Mouse (Mus musculus) fat pad, adult 2 months (tissue): ENCODE measurements around the gene Pik3c2b.

Experiments used
- DNase-seq: peaks from one replicate; pipeline ENCODE4 v3.0.0-alpha.2; 2011; ENCODE audit warnings: low read depth, low spot score; ENCODE audit errors: extremely low read depth

The Pik3c2b gene

GRCm38 (mm10) chr1:133071666-133072381 is 26.4 kb downstream of the Pik3c2b start:
- DNase-seq: no peak

GRCm38 (mm10) chr1:133073327-133073856 is 27.9 kb downstream of the Pik3c2b start:
- no peak for DNase-seq

- DNase-seq: no peak
Measured at GRCm38 (mm10) chr1:133074541-133074940, 29.1 kb downstream of the Pik3c2b start.

GRCm38 (mm10) chr1:133075651-133076400 is 30.4 kb downstream of the Pik3c2b start:
- DNase-seq: no peak

- DNase-seq: no peak
Measured at GRCm38 (mm10) chr1:133076681-133077514, 31.4 kb downstream of the Pik3c2b start.

GRCm38 (mm10) chr1:133077606-133078337 is 32.3 kb downstream of the Pik3c2b start:
- no peak for DNase-seq

- no peak for DNase-seq
Measured at GRCm38 (mm10) chr1:133078338-133078727, 32.9 kb downstream of the Pik3c2b start.

GRCm38 (mm10) chr1:133079509-133079908 is 34.0 kb downstream of the Pik3c2b start:
- no peak for DNase-seq

GRCm38 (mm10) chr1:133080079-133080561 is 34.7 kb downstream of the Pik3c2b start:
- DNase-seq: no peak

- no peak for DNase-seq
Measured at GRCm38 (mm10) chr1:133080717-133081116, 35.2 kb downstream of the Pik3c2b start.

- DNase-seq: no peak
Measured at GRCm38 (mm10) chr1:133083003-133083546, 37.6 kb downstream of the Pik3c2b start.

GRCm38 (mm10) chr1:133083942-133084625 is 38.6 kb downstream of the Pik3c2b start:
- DNase-seq: no peak

- no peak for DNase-seq
Measured at GRCm38 (mm10) chr1:133084708-133085416, 39.4 kb downstream of the Pik3c2b start.

- no peak for DNase-seq
Measured at GRCm38 (mm10) chr1:133085417-133085742, 39.9 kb downstream of the Pik3c2b start.

- no peak for DNase-seq
Measured at GRCm38 (mm10) chr1:133086804-133087203, 41.3 kb downstream of the Pik3c2b start.

GRCm38 (mm10) chr1:133087206-133087905 is 41.9 kb downstream of the Pik3c2b start:
- no peak for DNase-seq

GRCm38 (mm10) chr1:133088196-133088595 is 42.7 kb downstream of the Pik3c2b start:
- DNase-seq: no peak

GRCm38 (mm10) chr1:133089415-133089814 is 43.9 kb downstream of the Pik3c2b start:
- DNase-seq: no peak
